In the genomic region with DNA sequence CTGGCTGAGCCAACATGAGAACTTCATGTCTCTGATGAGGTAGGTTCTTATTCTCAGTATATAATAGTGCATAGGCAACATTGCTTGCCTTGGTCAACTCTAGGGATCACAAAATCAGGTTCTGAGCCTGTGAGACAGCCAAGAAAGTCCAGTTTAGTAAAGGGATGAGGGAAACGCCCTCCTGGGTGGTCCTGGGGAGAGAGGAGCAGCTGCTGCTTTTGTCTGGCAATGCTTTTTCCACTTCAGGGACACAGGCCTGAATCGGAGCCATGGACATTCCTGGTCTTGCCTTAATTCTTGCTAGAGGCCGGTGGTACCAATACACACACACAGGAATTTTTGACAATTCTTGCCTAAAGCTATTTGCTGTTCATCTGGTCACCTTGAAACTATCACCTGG, we compare ENCODE assay signal across 26 mouse cellular contexts.
DNase-seq lines count a peak whose midpoint lies in the region; TF ChIP-seq lines count a peak whose summit lies in the region.
"Had no signal": no experiment of that assay in that cellular context is flagged by ENCODE, and none has a peak within 500 bp of the region (broad histone marks: within the 10 kb centered on the region; RNA-seq: fewer than 3 reads in every experiment).

No protein-coding gene starts in this region.

- H3K27ac ChIP-seq in heart, adult 2 months = no peak overlapping the region
- H3K27ac ChIP-seq: embryonic facial prominence, embryonic 10.5 days; embryonic facial prominence, embryonic 15.5 days; left cerebral cortex, adult 2 months; liver, embryonic 12.5 days; midbrain, embryonic 12.5 days; neural tube, embryonic 13.5 days had no signal

- TF ChIP-seq CTCF in heart, adult 2 months (IDR thresholded peaks at IDR 0.05) = no peak

- H3K4me3 ChIP-seq in heart, adult 2 months = no peak overlapping the region
- H3K4me3 ChIP-seq: embryonic facial prominence, embryonic 10.5 days; embryonic facial prominence, embryonic 15.5 days; left cerebral cortex, adult 2 months; liver, embryonic 12.5 days; midbrain, embryonic 12.5 days; neural tube, embryonic 13.5 days had no signal

- no peak overlapping the region for H3K9ac ChIP-seq in heart, adult 2 months (ENCODE audit: low read depth, low read length)
- H3K9ac ChIP-seq: embryonic facial prominence, embryonic 15.5 days; liver, embryonic 12.5 days; liver, postnatal 0 days; midbrain, embryonic 12.5 days; neural tube, embryonic 13.5 days had no signal

- H3K79me2 ChIP-seq in heart, adult 2 months (replicated peaks; ENCODE audit: control insufficient read depth, insufficient read depth, low read length) = no peaks in the 10 kb centered on the region

- H3K36me3 ChIP-seq in heart, adult 2 months (ENCODE audit: control insufficient read depth, insufficient read depth, low read length) = peaks cover 4% of the 10 kb centered on the region; the same call in 1 of the 2 replicates
- H3K36me3 ChIP-seq: embryonic facial prominence, embryonic 10.5 days; embryonic facial prominence, embryonic 15.5 days; liver, embryonic 12.5 days; midbrain, embryonic 12.5 days; neural tube, embryonic 13.5 days had no signal

- peaks cover 12% of the 10 kb centered on the region for H3K4me1 ChIP-seq in heart, adult 2 months (ENCODE audit: control insufficient read depth, insufficient read depth, low read length)
- H3K4me1 ChIP-seq: liver, embryonic 12.5 days had no signal

- DNase-seq in embryo, embryonic 10 days (ENCODE audit: low spot score) = peak; percentile 18
- DNase-seq in embryo, embryonic 10.5 days (ENCODE audit: low spot score) = no peak
- DNase-seq in heart, adult 11 months = peak; percentile 92
- no peak for DNase-seq in heart, adult 2 months
- DNase-seq in testis, postnatal 14 days (ENCODE audit: low spot score) = peak; percentile 31
- no peak for DNase-seq in testis, postnatal 10 days (ENCODE audit: low spot score)
- no peak for DNase-seq in adrenal gland, postnatal 4 days (ENCODE audit: low spot score in 2 of 2)
- DNase-seq in ovary, postnatal 36 days (ENCODE audit: low spot score) = no peak
- DNase-seq: adrenal gland, adult 8-10 months; cerebellum, adult 11 months; cerebellum, adult 9-10 months; cerebellum, postnatal 36 days; kidney, postnatal 14 days; liver, postnatal 0 days; lung, postnatal 36 days; right cerebral cortex, postnatal 25 days; spleen, adult 18-20 months; thymus, adult 2 months; thymus, postnatal 36 days had no signal

- WGBS in heart, adult 2 months = 68% methylated on average over 3 of the region's 3 CpGs

- TF ChIP-seq EP300 in heart, adult 2 months (IDR thresholded peaks at IDR 0.05; ENCODE audit: insufficient read depth, low read depth, low read length) = no peak

- intact Hi-C loops in heart, adult 2 months (cut with DNase I) = loop anchor here (5.0 kb wide), 2 partner anchors 75 to 180 kb away; no protein-coding TSS in a partner anchor

- no peak for TF ChIP-seq POLR2A in heart, adult 2 months (IDR thresholded peaks at IDR 0.05; ENCODE audit: insufficient read depth, low read depth, low read length)

- no peaks in the 10 kb centered on the region for H3K27me3 ChIP-seq in heart, adult 2 months (ENCODE audit: control insufficient read depth, insufficient read depth, low read length)
- H3K27me3 ChIP-seq: CH12.LX; embryonic facial prominence, embryonic 15.5 days; liver, embryonic 12.5 days; midbrain, embryonic 12.5 days; neural tube, embryonic 13.5 days had no signal

Comparison
In these comparisons a context has a peak if more than half of its experiments do, and no peak if none do; other contexts are left out.
1. DNase-seq: peak in embryo, embryonic 10 days (single experiment), heart, adult 11 months (single experiment) and testis, postnatal 14 days (single experiment); none in embryo, embryonic 10.5 days (single experiment), heart, adult 2 months (0 of 2), testis, postnatal 10 days (single experiment), adrenal gland, postnatal 4 days (0 of 2) and ovary, postnatal 36 days (single experiment).